ENCODE assay signal across 8 mouse cellular contexts in the genomic region with DNA sequence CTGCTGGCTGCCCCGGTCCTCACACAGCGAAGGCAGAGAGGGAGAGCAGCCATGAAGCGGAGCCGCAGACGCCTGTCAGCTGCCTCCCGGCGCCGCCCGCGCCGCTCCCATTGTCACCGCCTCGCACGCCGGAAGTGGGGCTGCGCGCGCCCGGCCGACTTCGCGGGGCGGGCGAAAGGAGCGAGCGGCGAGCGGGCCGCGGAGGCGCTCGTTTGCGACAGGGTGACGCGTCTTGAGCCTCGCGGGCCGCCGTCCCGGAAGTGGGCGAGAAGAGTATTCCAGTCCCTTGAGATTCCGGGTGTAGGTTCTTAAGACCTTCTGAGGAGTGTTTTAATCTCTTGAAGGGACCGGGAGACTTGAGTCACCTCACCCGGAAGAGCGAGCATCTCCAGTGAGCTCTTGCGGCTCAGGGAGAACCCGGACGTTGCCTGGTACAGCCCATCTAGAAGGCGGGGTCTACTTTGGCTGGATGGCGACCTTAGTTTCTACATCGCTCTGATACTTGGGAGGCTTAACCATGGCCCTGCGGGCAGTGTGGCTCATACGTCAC. TPM values are rescaled to one million over a fixed set of nuclear protein-coding genes. Genes with fewer than 3 reads are reported as not detected.
A peak's percentile ranks its signal among the peaks of the same experiment; 100 is the strongest.
DNase-seq lines count a peak whose midpoint lies in the region; ATAC-seq and TF ChIP-seq lines count a peak whose summit lies in the region.

Exoc5 (minus strand) TSS at position 380 of the 550 bp plus-strand sequence.

- TF ChIP-seq EP300 in CH12.LX (IDR thresholded peaks at IDR 0.05; ENCODE audit: low read length), result no peak

- peaks cover 0 to 5% of the 10 kb centered on the region in 2 experiments for H3K36me3 ChIP-seq in CH12.LX (replicated peaks in 1 of 2; ENCODE audit: control insufficient read depth in 1 of 2, insufficient read depth in 1 of 2, low read length in 1 of 2)
- H3K36me3 ChIP-seq in forebrain, embryonic 11.5 days (ENCODE audit: control insufficient read depth, insufficient read depth, low read length), result no peaks in the 10 kb centered on the region
- no peaks in the 10 kb centered on the region for H3K36me3 ChIP-seq in heart, embryonic 16.5 days (ENCODE audit: control insufficient read depth, insufficient read depth)
- no peaks in the 10 kb centered on the region for H3K36me3 ChIP-seq in liver, embryonic 15.5 days (replicated peaks)
- H3K36me3 ChIP-seq in neural tube, embryonic 12.5 days, result no peaks in the 10 kb centered on the region

- TF ChIP-seq CTCF in CH12.LX (conservative IDR thresholded peaks at IDR 0.05 in 1 of 2, IDR thresholded peaks at IDR 0.05 in 1 of 2; ENCODE audit: low read depth in 2 of 2, low read length in 2 of 2), result no peak

- in situ Hi-C loops in CH12.LX (cut with MboI; ENCODE audit: low pct_ligation_motif_present, low pct_unique_long_range_greater_than_20kb, low sequenced_read_pairs), result no loop called here

- H3K27ac ChIP-seq in CH12.LX (ENCODE audit: insufficient read depth, low read depth), result peak within 1 kb of the TSS; percentile 95
- peak within 1 kb of the TSS; percentile 96 for H3K27ac ChIP-seq in forebrain, embryonic 11.5 days (ENCODE audit: low read depth, low read length)
- H3K27ac ChIP-seq in heart, embryonic 16.5 days (ENCODE audit: low read length), result peak within 1 kb of the TSS; percentile 95
- peak within 1 kb of the TSS; percentile 100 for H3K27ac ChIP-seq in liver, embryonic 15.5 days (replicated peaks)
- peak within 1 kb of the TSS; percentile 99 for H3K27ac ChIP-seq in neural tube, embryonic 12.5 days

- H3K4me2 ChIP-seq in CH12.LX (ENCODE audit: insufficient read depth, low read depth, poor library complexity, severe bottlenecking), result peak within 1 kb of the TSS; percentile 80
- H3K4me2 ChIP-seq in forebrain, embryonic 11.5 days (ENCODE audit: low read depth, low read length, severe bottlenecking), result peak within 1 kb of the TSS; percentile 68
- H3K4me2 ChIP-seq in heart, embryonic 16.5 days (ENCODE audit: low read depth, low read length), result peak within 1 kb of the TSS; percentile 78
- H3K4me2 ChIP-seq in liver, embryonic 15.5 days, result peak within 1 kb of the TSS; percentile 74
- peak within 1 kb of the TSS; percentile 67 for H3K4me2 ChIP-seq in neural tube, embryonic 12.5 days (replicated peaks)

- peak within 1 kb of the TSS; percentile 85 to 95 (median 95) for H3K4me3 ChIP-seq in CH12.LX (replicated peaks in 1 of 3; ENCODE audit: low read depth in 2 of 3, low read length in 2 of 3, poor library complexity in 1 of 3)
- H3K4me3 ChIP-seq in forebrain, embryonic 11.5 days (ENCODE audit: low read depth, low read length), result peak within 1 kb of the TSS; percentile 95
- peak within 1 kb of the TSS; percentile 79 for H3K4me3 ChIP-seq in heart, embryonic 16.5 days (ENCODE audit: low read length)
- peak within 1 kb of the TSS; percentile 97 for H3K4me3 ChIP-seq in liver, embryonic 15.5 days (replicated peaks)
- peak within 1 kb of the TSS; percentile 92 for H3K4me3 ChIP-seq in neural tube, embryonic 12.5 days

- dilution Hi-C loops in CH12.LX (cut with MboI; ENCODE audit: extremely low pct_ligation_motif_present, extremely low pct_unique_long_range_greater_than_20kb, low sequenced_read_pairs), result no loop called here

- H3K9ac ChIP-seq in CH12.LX (ENCODE audit: insufficient read depth, low read depth), result peak within 1 kb of the TSS; percentile 89
- peak within 1 kb of the TSS; percentile 98 for H3K9ac ChIP-seq in forebrain, embryonic 11.5 days (ENCODE audit: low read length)
- peak within 1 kb of the TSS; percentile 88 for H3K9ac ChIP-seq in heart, embryonic 16.5 days (ENCODE audit: low read length)
- H3K9ac ChIP-seq in liver, embryonic 15.5 days, result peak within 1 kb of the TSS; percentile 95
- H3K9ac ChIP-seq in neural tube, embryonic 12.5 days, result peak within 1 kb of the TSS; percentile 96

- peak; percentile 97 for DNase-seq in CH12.LX (ENCODE audit: extremely low read depth)
- peak; percentile 83 for DNase-seq in c-Kit-positive CD71-positive TER-119-negative erythroid progenitor cells, embryonic 14.5 days (ENCODE audit: low read depth)
- peak; percentile 97 for DNase-seq in forebrain, embryonic 11.5 days (ENCODE audit: low spot score)
- peak; percentile 97 to 99 for DNase-seq in kidney, postnatal 36 days
- peak; percentile 97 for DNase-seq in telencephalon, adult 2 months (ENCODE audit: low read depth, low spot score)

- peak; percentile 96 for ATAC-seq in forebrain, embryonic 11.5 days (replicated peaks; ENCODE audit: low FRiP score)
- ATAC-seq in heart, embryonic 16.5 days (replicated peaks; ENCODE audit: extremely low read depth, insufficient read depth, low FRiP score), result peak; percentile 97
- peak; percentile 96 for ATAC-seq in liver, embryonic 15.5 days (ENCODE audit: insufficient read depth)
- peak; percentile 96 for ATAC-seq in neural tube, embryonic 12.5 days (ENCODE audit: low FRiP score, low read depth)

- no peaks in the 10 kb centered on the region for H3K9me3 ChIP-seq in CH12.LX (replicated peaks; ENCODE audit: low read length)
- no peaks in the 10 kb centered on the region for H3K9me3 ChIP-seq in forebrain, embryonic 11.5 days (ENCODE audit: control insufficient read depth, low read length)
- H3K9me3 ChIP-seq in heart, embryonic 16.5 days (replicated peaks; ENCODE audit: control insufficient read depth, low read length), result no peaks in the 10 kb centered on the region
- no peaks in the 10 kb centered on the region for H3K9me3 ChIP-seq in liver, embryonic 15.5 days (replicated peaks)
- no peaks in the 10 kb centered on the region for H3K9me3 ChIP-seq in neural tube, embryonic 12.5 days

- no peaks in the 10 kb centered on the region for H3K27me3 ChIP-seq in CH12.LX (replicated peaks)
- H3K27me3 ChIP-seq in forebrain, embryonic 11.5 days (ENCODE audit: control insufficient read depth, insufficient read depth, low read length), result no peaks in the 10 kb centered on the region
- H3K27me3 ChIP-seq in heart, embryonic 16.5 days (ENCODE audit: control insufficient read depth, insufficient read depth, low read length), result no peaks in the 10 kb centered on the region
- H3K27me3 ChIP-seq in liver, embryonic 15.5 days, result no peaks in the 10 kb centered on the region
- H3K27me3 ChIP-seq in neural tube, embryonic 12.5 days (replicated peaks), result no peaks in the 10 kb centered on the region

- peaks cover 36% of the 10 kb centered on the region for H3K79me2 ChIP-seq in CH12.LX (replicated peaks; ENCODE audit: control insufficient read depth, extremely low read depth, insufficient read depth, poor library complexity, severe bottlenecking)

- peaks cover 3 to 36% of the 10 kb centered on the region in 2 experiments; a peak in 2 of 4 replicates for H3K4me1 ChIP-seq in CH12.LX (ENCODE audit: control insufficient read depth in 1 of 2, insufficient read depth in 2 of 2)
- H3K4me1 ChIP-seq in forebrain, embryonic 11.5 days (replicated peaks; ENCODE audit: control insufficient read depth, insufficient read depth, low read length), result no peaks in the 10 kb centered on the region; the same call in 1 of the 2 replicates
- H3K4me1 ChIP-seq in heart, embryonic 16.5 days (ENCODE audit: control insufficient read depth, insufficient read depth, low read length), result peaks cover 13% of the 10 kb centered on the region
- peaks cover 26% of the 10 kb centered on the region for H3K4me1 ChIP-seq in liver, embryonic 15.5 days (replicated peaks)
- peaks cover 16% of the 10 kb centered on the region for H3K4me1 ChIP-seq in neural tube, embryonic 12.5 days

- WGBS in forebrain, embryonic 11.5 days, result under 1% methylated on average over 52 of the region's 53 CpGs
- WGBS in heart, embryonic 16.5 days, result under 1% methylated on average over 52 of the region's 53 CpGs
- WGBS in liver, embryonic 15.5 days (ENCODE audit: insufficient replicate concordance), result under 1% methylated on average over 53 of the region's 53 CpGs
- under 1% methylated on average over 53 of the region's 53 CpGs for WGBS in neural tube, embryonic 12.5 days

- TF ChIP-seq RAD21 in CH12.LX (IDR thresholded peaks at IDR 0.05; ENCODE audit: low read depth, low read length), result no peak

- peak; percentile 92 for TF ChIP-seq POLR2A in CH12.LX (IDR thresholded peaks at IDR 0.05; ENCODE audit: low read depth, low read length)

TF ChIP-seq in CH12.LX, 34 proteins besides CTCF, POLR2A, EP300 and RAD21 (continues in another document):
- TF ChIP-seq CHD2 (IDR thresholded peaks at IDR 0.05; ENCODE audit: low read length), result no peak
- peak; percentile 97 for TF ChIP-seq ELF1 (IDR thresholded peaks at IDR 0.05; ENCODE audit: low read depth, low read length)
- no peak for TF ChIP-seq POLR2AphosphoS2 (IDR thresholded peaks at IDR 0.05; ENCODE audit: low read depth, low read length)
- TF ChIP-seq BHLHE40 (IDR thresholded peaks at IDR 0.05; ENCODE audit: low read depth, low read length), result peak; percentile 22; the same call in 1 of the 2 replicates
- TF ChIP-seq JUND (conservative IDR thresholded peaks at IDR 0.05; ENCODE audit: low read depth, low read length), result peak; percentile 57; the same call in 1 of the 2 replicates
- no peak for TF ChIP-seq UBTF (IDR thresholded peaks at IDR 0.05; ENCODE audit: low read depth, low read length)
- no peak for TF ChIP-seq USF2 (conservative IDR thresholded peaks at IDR 0.05; ENCODE audit: low read depth, low read length)
- TF ChIP-seq KAT2A (IDR thresholded peaks at IDR 0.05; ENCODE audit: insufficient replicate concordance, low read length), result peak; percentile 77; the same call in 1 of the 2 replicates
- TF ChIP-seq TCF12 (IDR thresholded peaks at IDR 0.05; ENCODE audit: low read depth, low read length), result peak; percentile 76; the same call in 1 of the 2 replicates
- peak; percentile 70 for TF ChIP-seq ETS1 (conservative IDR thresholded peaks at IDR 0.05; ENCODE audit: low read depth, low read length)
- TF ChIP-seq E2F4 (IDR thresholded peaks at IDR 0.05; ENCODE audit: insufficient replicate concordance, low read depth, low read length), result no peak
- TF ChIP-seq MAX (IDR thresholded peaks at IDR 0.05; ENCODE audit: low read length), result no peak
- TF ChIP-seq CHD1 (IDR thresholded peaks at IDR 0.05; ENCODE audit: low read depth, low read length), result no peak
- TF ChIP-seq MAZ (IDR thresholded peaks at IDR 0.05; ENCODE audit: low read depth, low read length), result peak; percentile 44; the same call in 1 of the 2 replicates
- no peak for TF ChIP-seq ZNF384 (IDR thresholded peaks at IDR 0.05; ENCODE audit: low read depth, low read length)
- TF ChIP-seq MYC (IDR thresholded peaks at IDR 0.05; ENCODE audit: low read depth, low read length), result no peak

RNA-seq across cellular contexts. Expression of gene Exoc5, which starts in this region (rescaled TPM):
- total RNA-seq in CH12.LX (2012; rRNA removed) (20.1 and 25.6 TPM in 2 replicates), CH12.LX (2014; rRNA removed) (65.1 and 88.5 TPM in 2 replicates)
- 38.9 and 40.6 TPM in 2 replicates for polyA plus RNA-seq in CH12.LX (2012; ENCODE audit: insufficient read length, low read depth)
- 86.7 and 98.4 TPM in 2 replicates for polyA plus RNA-seq in forebrain, embryonic 11.5 days (2014; fragmentation: Nextera tagmentation; extraction: Ambion mirVana)
- polyA plus RNA-seq in heart, embryonic 16.5 days (2015; fragmentation: Nextera tagmentation; extraction: Ambion mirVana), result 31.5 and 35.3 TPM in 2 replicates
- 19.4 and 19.8 TPM in 2 replicates for polyA plus RNA-seq in liver, embryonic 15.5 days (2015; fragmentation: Nextera tagmentation; extraction: Ambion mirVana)
- polyA plus RNA-seq in neural tube, embryonic 12.5 days (2016; fragmentation: Nextera tagmentation; extraction: Ambion mirVana), result 85.5 and 85.9 TPM in 2 replicates

Comparison
In these comparisons a context has a peak if more than half of its experiments do, and no peak if none do; other contexts are left out.
1. Peak in every context shown above with its lines: DNase-seq, ATAC-seq, H3K4me3 ChIP-seq and H3K27ac ChIP-seq.